Mouse (Mus musculus): Measurements from ENCODE around the gene Gm42906. TPM values are rescaled to one million over a fixed set of nuclear protein-coding genes. Genes with fewer than 3 reads are reported as not detected.
A peak's percentile ranks its signal among the peaks of the same experiment; 100 is the strongest.

Gene Gm42906
- polyA plus RNA-seq, 1 experiment from 2014 or later, result not detected

DNA sequence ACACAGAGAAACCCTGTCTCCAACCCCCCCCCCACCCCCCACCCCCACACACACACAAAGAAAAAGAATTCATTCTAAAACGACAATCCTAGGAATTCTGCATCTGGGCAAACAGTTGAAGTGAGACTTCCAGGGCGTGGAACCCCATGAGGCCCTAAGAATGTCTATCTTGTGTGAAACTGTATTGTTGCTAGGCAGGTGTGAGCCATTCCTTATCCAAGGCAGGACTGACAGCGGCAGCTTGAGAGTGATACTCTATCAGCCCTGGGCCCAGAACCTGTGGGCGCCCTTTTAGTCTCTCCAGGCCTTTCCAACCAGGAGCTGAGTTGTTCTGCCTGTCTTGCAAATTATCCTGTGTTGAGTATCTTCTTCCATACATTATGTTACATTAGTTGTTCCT lies 129.6 kb downstream of the Gm42906 start:
- ATAC-seq, result peak; percentile 57; the same call in 1 of the 2 replicates
- no peaks in the 10 kb centered on the region for H3K36me3 ChIP-seq (ENCODE audit: control insufficient read depth, insufficient read depth)
- 0 out of 2 replicates have a peak, but pooled peaks cover 3% of the 10 kb centered on the region for H3K9me3 ChIP-seq (ENCODE audit: control insufficient read depth)
- no peak for TF ChIP-seq CTCF (IDR thresholded peaks at IDR 0.05; ENCODE audit: low read depth)
- no peak overlapping the region for H3K27ac ChIP-seq (ENCODE audit: low read depth, low read length)
- no peaks in the 10 kb centered on the region for H3K4me1 ChIP-seq (replicated peaks; ENCODE audit: control insufficient read depth, insufficient read depth, low read length)
- no peak overlapping the region for H3K9ac ChIP-seq (ENCODE audit: low read depth, low read length)
- H3K27me3 ChIP-seq (replicated peaks; ENCODE audit: control insufficient read depth, insufficient read depth, low read length), result no peaks in the 10 kb centered on the region
- no peak overlapping the region for H3K4me2 ChIP-seq (replicated peaks; ENCODE audit: low read depth)
- H3K4me3 ChIP-seq (ENCODE audit: low read depth, low read length), result no peak overlapping the region
- 34% methylated on average over 4 of the region's 4 CpGs for WGBS

- no peaks in the 10 kb centered on the region for H3K36me3 ChIP-seq (ENCODE audit: control insufficient read depth, insufficient read depth)
- no peaks in the 10 kb centered on the region for H3K4me1 ChIP-seq (replicated peaks; ENCODE audit: control insufficient read depth, insufficient read depth, low read length)
- no peaks in the 10 kb centered on the region for H3K27me3 ChIP-seq (replicated peaks; ENCODE audit: control insufficient read depth, insufficient read depth, low read length)
- no peak overlapping the region for H3K4me3 ChIP-seq (ENCODE audit: low read depth, low read length)
- no peak overlapping the region for H3K4me2 ChIP-seq (replicated peaks; ENCODE audit: low read depth)
- H3K27ac ChIP-seq (ENCODE audit: low read depth, low read length), result no peak overlapping the region
- 39% methylated on average over 4 of the region's 4 CpGs for WGBS
- TF ChIP-seq CTCF (IDR thresholded peaks at IDR 0.05; ENCODE audit: low read depth), result peak; percentile 28
- peak; percentile 81 for ATAC-seq
- H3K9me3 ChIP-seq (ENCODE audit: control insufficient read depth), result 0 out of 2 replicates have a peak, but pooled peaks cover 3% of the 10 kb centered on the region
- no peak overlapping the region for H3K9ac ChIP-seq (ENCODE audit: low read depth, low read length)
These were observed 131.7 kb downstream of the Gm42906 start for GRCm38 (mm10) chr5:151296244-151296643.

- H3K4me1 ChIP-seq (replicated peaks; ENCODE audit: control insufficient read depth, insufficient read depth, low read length), result no peaks in the 10 kb centered on the region
- no peaks in the 10 kb centered on the region for H3K9me3 ChIP-seq (ENCODE audit: control insufficient read depth)
- no peak for TF ChIP-seq CTCF (IDR thresholded peaks at IDR 0.05; ENCODE audit: low read depth)
- H3K27me3 ChIP-seq (replicated peaks; ENCODE audit: control insufficient read depth, insufficient read depth, low read length), result no peaks in the 10 kb centered on the region
- no peak for ATAC-seq
- no peak overlapping the region for H3K9ac ChIP-seq (ENCODE audit: low read depth, low read length)
- no peak overlapping the region for H3K27ac ChIP-seq (ENCODE audit: low read depth, low read length)
- WGBS, result 82% methylated on average over 4 of the region's 4 CpGs
- H3K36me3 ChIP-seq (ENCODE audit: control insufficient read depth, insufficient read depth), result no peaks in the 10 kb centered on the region
- H3K4me3 ChIP-seq (ENCODE audit: low read depth, low read length), result no peak overlapping the region
- H3K4me2 ChIP-seq (replicated peaks; ENCODE audit: low read depth), result no peak overlapping the region
These were observed 134.4 kb downstream of the Gm42906 start for GRCm38 (mm10) chr5:151293591-151293990.

DNA sequence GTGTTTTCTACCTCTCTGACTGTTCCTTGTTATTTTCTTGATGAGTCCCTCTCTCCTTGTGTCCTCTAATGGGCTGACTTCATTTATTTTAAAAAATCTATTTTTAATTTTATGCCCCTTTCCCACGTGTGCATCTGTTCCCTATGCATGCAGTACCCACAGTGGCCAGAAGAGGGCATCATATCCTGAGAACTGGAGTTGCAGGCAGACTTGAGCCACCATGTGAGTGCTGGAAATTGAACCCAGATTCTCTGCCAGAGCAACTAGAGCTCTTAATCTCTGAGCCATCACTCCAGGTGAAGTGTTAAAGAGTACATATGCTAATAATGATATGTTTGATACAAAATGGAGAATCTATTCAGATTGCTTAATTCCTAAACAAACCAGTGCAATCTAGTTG lies 135.7 kb downstream of the Gm42906 start:
- H3K4me3 ChIP-seq (ENCODE audit: low read depth, low read length), result no peak overlapping the region
- WGBS, result 39% methylated on average over 1 of the region's 1 CpGs
- peak; percentile 64 for TF ChIP-seq CTCF (IDR thresholded peaks at IDR 0.05; ENCODE audit: low read depth)
- no peaks in the 10 kb centered on the region for H3K36me3 ChIP-seq (ENCODE audit: control insufficient read depth, insufficient read depth)
- no peak overlapping the region for H3K27ac ChIP-seq (ENCODE audit: low read depth, low read length)
- H3K9ac ChIP-seq (ENCODE audit: low read depth, low read length), result no peak overlapping the region
- H3K4me1 ChIP-seq (replicated peaks; ENCODE audit: control insufficient read depth, insufficient read depth, low read length), result no peaks in the 10 kb centered on the region
- no peaks in the 10 kb centered on the region for H3K27me3 ChIP-seq (replicated peaks; ENCODE audit: control insufficient read depth, insufficient read depth, low read length)
- ATAC-seq, result no peak
- H3K4me2 ChIP-seq (replicated peaks; ENCODE audit: low read depth), result no peak overlapping the region
- H3K9me3 ChIP-seq (ENCODE audit: control insufficient read depth), result no peaks in the 10 kb centered on the region

DNA sequence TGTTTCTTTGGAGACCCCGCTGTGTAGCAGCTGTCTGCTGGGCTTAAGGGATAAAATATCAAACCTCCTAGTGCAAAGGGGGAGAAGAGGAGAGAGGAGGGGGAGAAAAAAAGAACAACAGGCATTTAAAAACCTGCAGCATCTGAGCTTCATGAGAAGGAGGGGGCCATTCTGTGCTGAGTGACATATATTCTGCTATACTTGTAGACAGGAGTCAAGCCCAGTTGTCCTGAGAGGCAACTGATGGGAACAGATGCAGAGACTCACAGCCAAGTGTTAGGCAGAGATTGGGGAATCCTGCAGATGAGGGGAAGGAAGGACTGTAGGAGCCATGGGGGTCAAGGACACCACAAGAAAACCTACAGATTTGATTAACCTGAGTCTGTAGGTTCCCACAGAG lies 141.6 kb downstream of the Gm42906 start:
- Histone ChIP-seq H3K27ac (ENCODE audit: low read depth, low read length) (no peak overlapping the region), H3K4me1 (replicated peaks; ENCODE audit: control insufficient read depth, insufficient read depth, low read length) (no peaks in the 10 kb centered on the region)

DNA sequence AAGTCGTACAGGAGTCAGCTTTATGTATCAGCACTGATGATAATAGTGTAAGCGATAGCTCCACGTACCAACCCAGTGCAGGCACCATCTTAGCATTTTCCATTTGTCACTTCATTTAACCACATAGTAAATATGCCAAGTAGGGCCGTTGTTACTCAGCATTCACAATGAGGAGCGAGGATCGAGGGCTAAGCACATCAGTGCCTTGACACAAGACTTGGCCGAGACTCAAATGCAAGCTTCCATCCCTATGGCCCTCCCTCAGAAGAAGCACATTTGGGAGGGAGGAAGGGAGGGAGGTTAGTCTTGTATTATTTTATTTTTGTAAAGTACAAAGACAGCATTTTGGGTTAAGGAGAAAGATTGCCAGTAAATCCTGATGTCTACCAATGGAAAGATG lies 148.4 kb downstream of the Gm42906 start:
- Histone ChIP-seq H3K36me3 (ENCODE audit: control insufficient read depth, insufficient read depth) (no peaks in the 10 kb centered on the region), H3K9me3 (ENCODE audit: control insufficient read depth) (no peaks in the 10 kb centered on the region), H3K4me1 (replicated peaks; ENCODE audit: control insufficient read depth, insufficient read depth, low read length) (no peaks in the 10 kb centered on the region), H3K4me3 (ENCODE audit: low read depth, low read length) (no peak overlapping the region), H3K9ac (ENCODE audit: low read depth, low read length) (no peak overlapping the region), H3K27me3 (replicated peaks; ENCODE audit: control insufficient read depth, insufficient read depth, low read length) (no peaks in the 10 kb centered on the region), H3K27ac (ENCODE audit: low read depth, low read length) (no peak overlapping the region), H3K4me2 (replicated peaks; ENCODE audit: low read depth) (no peak overlapping the region)
- ATAC-seq, result no peak
- WGBS, result 85% methylated on average over 7 of the region's 7 CpGs
- no peak for TF ChIP-seq CTCF (IDR thresholded peaks at IDR 0.05; ENCODE audit: low read depth)

More for the DNA sequence above, 141.6 kb downstream of the Gm42906 start:
- no peak overlapping the region for H3K4me2 ChIP-seq (replicated peaks; ENCODE audit: low read depth)
- 68% methylated on average over 1 of the region's 1 CpGs for WGBS
- no peaks in the 10 kb centered on the region for H3K36me3 ChIP-seq (ENCODE audit: control insufficient read depth, insufficient read depth)
- no peaks in the 10 kb centered on the region for H3K27me3 ChIP-seq (replicated peaks; ENCODE audit: control insufficient read depth, insufficient read depth, low read length)
- H3K4me3 ChIP-seq (ENCODE audit: low read depth, low read length), result no peak overlapping the region
- H3K9me3 ChIP-seq (ENCODE audit: control insufficient read depth), result no peaks in the 10 kb centered on the region
- no peak for TF ChIP-seq CTCF (IDR thresholded peaks at IDR 0.05; ENCODE audit: low read depth)
- ATAC-seq, result no peak
- H3K9ac ChIP-seq (ENCODE audit: low read depth, low read length), result no peak overlapping the region

DNA sequence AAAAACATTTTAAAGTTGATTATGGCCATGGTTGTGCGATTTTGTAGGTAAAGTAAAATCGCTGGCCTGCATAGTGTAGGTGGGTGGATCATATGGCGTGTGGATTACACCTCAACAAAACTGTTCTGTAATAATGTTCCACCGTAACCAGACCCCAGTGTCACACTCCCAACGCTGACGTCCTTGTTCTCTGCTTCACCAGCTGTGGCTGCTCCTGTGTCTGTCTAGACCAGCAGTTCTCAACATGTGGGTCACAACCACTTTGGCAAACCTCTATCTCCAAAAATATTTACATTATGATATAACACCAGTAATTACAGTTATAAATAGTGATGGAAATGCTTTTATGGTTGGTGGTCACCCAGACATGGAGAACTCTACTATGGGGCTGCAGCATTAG lies 150.0 kb downstream of the Gm42906 start:
- TF ChIP-seq CTCF (IDR thresholded peaks at IDR 0.05; ENCODE audit: low read depth), result no peak
- no peak overlapping the region for H3K4me2 ChIP-seq (replicated peaks; ENCODE audit: low read depth)

More for the DNA sequence above, 150.0 kb downstream of the Gm42906 start:
- ATAC-seq, result no peak
- H3K27ac ChIP-seq (ENCODE audit: low read depth, low read length), result no peak overlapping the region
- WGBS, result 78% methylated on average over 6 of the region's 6 CpGs
- no peak overlapping the region for H3K9ac ChIP-seq (ENCODE audit: low read depth, low read length)
- H3K27me3 ChIP-seq (replicated peaks; ENCODE audit: control insufficient read depth, insufficient read depth, low read length), result no peaks in the 10 kb centered on the region
- no peak overlapping the region for H3K4me3 ChIP-seq (ENCODE audit: low read depth, low read length)
- no peaks in the 10 kb centered on the region for H3K9me3 ChIP-seq (ENCODE audit: control insufficient read depth)
- H3K36me3 ChIP-seq (ENCODE audit: control insufficient read depth, insufficient read depth), result no peaks in the 10 kb centered on the region
- H3K4me1 ChIP-seq (replicated peaks; ENCODE audit: control insufficient read depth, insufficient read depth, low read length), result no peaks in the 10 kb centered on the region
